Mouse (Mus musculus) right cerebral cortex, postnatal 4 days (tissue): ENCODE data around the gene Dnajc2.

Source experiments
- DNase-seq: peaks from one replicate; pipeline ENCODE4 v3.0.0-alpha.2; 2022

Gene Dnajc2

GRCm38 (mm10) chr5:21785053-21785452 is at the start of gene Dnajc2, which contains the start of gene Psmc2:
TSS of gene Dnajc2 (minus strand) at chr5:21785251.
TSS of gene Psmc2 (plus strand) at chr5:21785283.
- DNase-seq, result peak; percentile 90

GRCm38 (mm10) chr5:21831761-21832160 is 46.7 kb upstream of the Dnajc2 start:
- DNase-seq, result no peak

GRCm38 (mm10) chr5:21828855-21829254 is 43.8 kb upstream of the Dnajc2 start:
- peak; percentile 7 for DNase-seq

GRCm38 (mm10) chr5:21827643-21828042 is 42.6 kb upstream of the Dnajc2 start:
- DNase-seq, result no peak

- no peak for DNase-seq
Observed at GRCm38 (mm10) chr5:21826370-21826769, 41.3 kb upstream of the Dnajc2 start.

- DNase-seq, result peak; percentile 66
Observed at GRCm38 (mm10) chr5:21813994-21814393, 28.9 kb upstream of the Dnajc2 start.

- no peak for DNase-seq
Observed at GRCm38 (mm10) chr5:21810924-21811323, 25.9 kb upstream of the Dnajc2 start.

- no peak for DNase-seq
Observed at GRCm38 (mm10) chr5:21804837-21805236, 19.8 kb upstream of the Dnajc2 start.

- no peak for DNase-seq
Observed at GRCm38 (mm10) chr5:21803691-21804188, 18.7 kb upstream of the Dnajc2 start.

- no peak for DNase-seq
Observed at GRCm38 (mm10) chr5:21802907-21803306, 17.9 kb upstream of the Dnajc2 start.

- DNase-seq, result no peak
Observed at GRCm38 (mm10) chr5:21792166-21792565, 7.1 kb upstream of the Dnajc2 start.

GRCm38 (mm10) chr5:21789061-21789460 is 4.0 kb upstream of the Dnajc2 start:
- DNase-seq, result no peak

- DNase-seq, result no peak
Observed at GRCm38 (mm10) chr5:21787186-21788105, 2.4 kb upstream of the Dnajc2 start.

GRCm38 (mm10) chr5:21786258-21787185 is 1.5 kb upstream of the Dnajc2 start:
- peak; percentile 92 for DNase-seq

GRCm38 (mm10) chr5:21785776-21786175 is 725 bp upstream of the Dnajc2 start:
- no peak for DNase-seq

GRCm38 (mm10) chr5:21784161-21785052 is 644 bp downstream of the Dnajc2 start:
- no peak for DNase-seq

GRCm38 (mm10) chr5:21776491-21776890 is 8.6 kb downstream of the Dnajc2 start:
- DNase-seq, result no peak

GRCm38 (mm10) chr5:21769841-21770240 is 15.2 kb downstream of the Dnajc2 start:
- no peak for DNase-seq

- no peak for DNase-seq
Observed at GRCm38 (mm10) chr5:21768506-21768905, 16.5 kb downstream of the Dnajc2 start.

GRCm38 (mm10) chr5:21745966-21746365 is 39.1 kb downstream of the Dnajc2 start:
- DNase-seq, result no peak

- no peak for DNase-seq
Observed at GRCm38 (mm10) chr5:21744651-21745050, 40.4 kb downstream of the Dnajc2 start.

- no peak for DNase-seq
Observed at GRCm38 (mm10) chr5:21743606-21744005, 41.4 kb downstream of the Dnajc2 start.
